Mouse (Mus musculus) left cerebral cortex, postnatal 25 days (tissue): ENCODE data around the gene Rxrb. TPM values are rescaled to one million over a fixed set of nuclear protein-coding genes. Genes with fewer than 3 reads are reported as not detected.
"Not testable (repeated sequence)": the region's sequence is repeated elsewhere in the genome, so short reads cannot be mapped to it uniquely, and the experiment has no call there.

ENCODE experiments used
- DNase-seq, 2 experiments: peaks; one replicate each; pipeline ENCODE4 v3.0.0; 2022; ENCODE audit warnings: low spot score in 2 of 2, mixed read lengths in 1 of 2
- intact Hi-C: fragments of 180-260 bp; cut with DNase I; formaldehyde crosslinking; loops from one replicate; pipeline ENCODE4 v1.15.1; 2025
- total RNA-seq, 2 experiments: library from RNA; stranded (reverse); gene quantifications; 2 replicates each; pipeline ENCODE4 v1.2.3; 2021

Gene Rxrb
- 10 to 100 TPM; 79.5 to 83.1 TPM for total RNA-seq

- DNase-seq = peak; percentile 98
- intact Hi-C loops = loop anchor here (5.0 kb wide), 1 partner anchor 86 kb away; the partner anchor contains the start of gene H2-DMa
Observed at GRCm38 (mm10) chr17:34031465-34032173, at the start of gene Rxrb, which contains the start of gene Slc39a7. Gene Rxrb, plus strand, starts transcription at chr17:34031812. Gene Slc39a7, minus strand, starts transcription at chr17:34031682.

- DNase-seq = peak in 1 of 2 experiments; percentile 47
- intact Hi-C loops = not testable (repeated sequence)
Observed at GRCm38 (mm10) chr17:33982136-33982535, 49.5 kb upstream of the Rxrb start.

- peak; percentile 37 to 42 for DNase-seq
- intact Hi-C loops = loop anchor here (1.0 kb wide), 1 partner anchor 24 kb away; no protein-coding TSS in a partner anchor
Observed at GRCm38 (mm10) chr17:33991788-33992664, 39.6 kb upstream of the Rxrb start.

- intact Hi-C loops = loop anchor here (5.0 kb wide), 1 partner anchor 1297 kb away; no protein-coding TSS in a partner anchor
- DNase-seq = no peak
Observed at GRCm38 (mm10) chr17:33994959-33995358, 36.7 kb upstream of the Rxrb start.

GRCm38 (mm10) chr17:33995651-33996050, 36.0 kb upstream of the Rxrb start:
- intact Hi-C loops = loop anchor here (5.0 kb wide), 1 partner anchor 1297 kb away; no protein-coding TSS in a partner anchor

GRCm38 (mm10) chr17:33997025-33997424, 34.6 kb upstream of the Rxrb start:
- not testable (repeated sequence) for DNase-seq
- intact Hi-C loops = loop anchor here (5.0 kb wide), 1 partner anchor 1295 kb away; no protein-coding TSS in a partner anchor

More at GRCm38 (mm10) chr17:33995651-33996050, 36.0 kb upstream of the Rxrb start:
- DNase-seq = no peak

- DNase-seq = not testable (repeated sequence)
- intact Hi-C loops = loop anchor here (5.0 kb wide), 1 partner anchor 1294 kb away; no protein-coding TSS in a partner anchor
Observed at GRCm38 (mm10) chr17:33998697-33999096, 32.9 kb upstream of the Rxrb start.

- intact Hi-C loops = loop anchor here (5.0 kb wide), 1 partner anchor 1293 kb away; no protein-coding TSS in a partner anchor
- no peak for DNase-seq
Observed at GRCm38 (mm10) chr17:33999341-34000149, 32.1 kb upstream of the Rxrb start.

- intact Hi-C loops = no loop called here
- DNase-seq = peak; percentile 71 to 74
Observed at GRCm38 (mm10) chr17:34000150-34000537, 31.5 kb upstream of the Rxrb start, which contains the start of gene H2-K1. Gene H2-K1, minus strand, starts transcription at chr17:34000347.

- DNase-seq, intact Hi-C loops: not testable (repeated sequence)
Observed at GRCm38 (mm10) chr17:34000796-34001195, 30.8 kb upstream of the Rxrb start.

GRCm38 (mm10) chr17:34003426-34003825, 28.2 kb upstream of the Rxrb start:
- intact Hi-C loops = no loop called here

GRCm38 (mm10) chr17:34006570-34006969, 25.0 kb upstream of the Rxrb start:
- no peak for DNase-seq
- intact Hi-C loops = no loop called here

More at GRCm38 (mm10) chr17:34003426-34003825, 28.2 kb upstream of the Rxrb start:
- no peak for DNase-seq

GRCm38 (mm10) chr17:34010156-34010555, 21.5 kb upstream of the Rxrb start:
- DNase-seq = no peak
- intact Hi-C loops = loop anchor here (5.0 kb wide), 2 partner anchors 38 to 1262 kb away; no protein-coding TSS in a partner anchor

- intact Hi-C loops = loop anchor here (5.0 kb wide), 2 partner anchors 41 to 1259 kb away; no protein-coding TSS in a partner anchor
Observed at GRCm38 (mm10) chr17:34013436-34013835, 18.2 kb upstream of the Rxrb start.

GRCm38 (mm10) chr17:34021539-34022413, 9.8 kb upstream of the Rxrb start:
- no peak for DNase-seq
- intact Hi-C loops = loop anchor here (2.0 kb wide), 1 partner anchor 65 kb away; the partner anchor contains the start of gene Rps18

More at GRCm38 (mm10) chr17:34013436-34013835, 18.2 kb upstream of the Rxrb start:
- no peak for DNase-seq

- intact Hi-C loops = no loop called here
- no peak for DNase-seq
Observed at GRCm38 (mm10) chr17:34022414-34022783, 9.2 kb upstream of the Rxrb start.

- intact Hi-C loops = no loop called here
- DNase-seq = no peak
Observed at GRCm38 (mm10) chr17:34022987-34023386, 8.6 kb upstream of the Rxrb start.

GRCm38 (mm10) chr17:34023678-34024077, 7.9 kb upstream of the Rxrb start:
- DNase-seq = no peak
- intact Hi-C loops = no loop called here
